Mouse (Mus musculus): Measurements from ENCODE around the gene Lrrc3. TPM values are rescaled to one million over a fixed set of nuclear protein-coding genes. Genes with fewer than 3 reads are reported as not detected.

Gene Lrrc3
- polyA plus RNA-seq (2017; shearing (Covaris generic)), result 0.11 TPM

DNA sequence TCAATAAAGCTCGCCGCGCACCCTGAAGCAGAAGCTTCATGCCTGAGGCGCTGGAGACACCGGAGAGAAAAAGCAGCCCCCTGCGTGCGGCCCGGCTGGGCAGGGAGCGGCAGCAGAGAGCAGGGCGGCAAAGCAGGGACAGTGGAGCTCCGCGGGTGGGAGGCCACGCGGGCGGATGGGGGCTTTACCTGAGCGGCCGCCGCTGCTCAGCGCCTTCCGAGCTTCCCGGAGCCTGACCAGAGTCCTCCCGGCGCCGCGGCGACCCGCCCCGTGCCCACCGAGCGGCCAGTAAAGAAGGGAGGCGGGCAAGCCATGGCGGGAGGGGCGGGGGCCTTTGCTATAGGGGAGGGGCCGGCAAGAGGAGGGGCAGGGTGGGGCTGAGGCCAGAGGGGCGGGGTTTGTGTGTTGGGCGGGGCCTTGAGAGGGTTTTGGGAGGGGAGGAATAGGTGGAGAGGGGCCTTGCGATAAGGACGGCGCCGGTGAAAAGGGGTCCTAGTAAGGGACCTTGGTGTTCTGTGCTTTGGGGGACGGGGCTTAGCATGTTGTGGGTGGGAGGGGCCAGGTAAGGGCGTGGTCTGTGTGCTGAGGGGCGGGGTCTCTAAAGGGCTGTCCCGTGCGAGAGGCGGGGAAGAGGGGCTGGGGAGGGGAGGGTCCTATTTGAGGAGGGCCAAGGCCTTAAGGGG is at the start of gene Lrrc3:
Gene Lrrc3, minus strand, starts transcription at position 326 of the 683 bp plus-strand sequence.

DNA sequence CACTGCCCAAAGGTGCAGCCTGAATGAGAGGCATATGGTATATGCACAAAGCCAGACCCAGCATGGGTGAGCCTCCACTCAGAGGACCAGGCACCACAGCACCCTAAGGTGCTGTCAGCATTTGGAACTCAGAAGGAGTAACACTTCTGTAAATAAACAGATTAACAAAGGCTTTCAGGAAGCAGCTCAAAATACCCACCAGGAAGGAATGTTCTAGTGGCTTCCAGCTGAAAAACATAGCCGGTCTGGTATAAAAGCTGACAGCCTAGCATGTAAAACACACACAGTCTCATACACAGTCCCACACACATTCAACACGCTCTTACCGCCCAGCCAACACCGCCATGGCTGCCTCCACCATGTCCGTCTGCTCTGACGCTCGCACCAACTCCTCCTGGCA is 40.7 kb downstream of the Lrrc3 start, which contains the start of gene Gm3285:
Gene Gm3285, plus strand, starts transcription at position 301 of the 400 bp plus-strand sequence.

DNA sequence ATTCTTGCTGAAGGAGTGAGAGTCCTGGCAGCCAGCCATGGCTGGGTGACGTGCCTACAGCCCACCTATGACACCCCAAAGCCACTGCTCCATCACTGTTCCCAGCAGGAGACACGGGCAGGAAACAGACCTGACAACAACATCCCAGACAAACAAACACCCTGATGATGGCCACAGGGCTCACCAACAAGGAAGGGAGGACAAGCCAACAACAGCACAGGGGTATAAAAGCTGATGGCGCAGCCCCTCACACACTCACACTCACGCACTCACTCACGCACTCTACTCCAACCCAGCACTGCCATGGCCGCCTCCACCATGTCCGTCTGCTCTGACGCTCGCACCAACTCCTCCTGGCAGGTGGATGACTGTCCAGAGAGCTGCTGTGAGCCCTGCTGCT is 49.8 kb downstream of the Lrrc3 start, which contains the start of gene Gm10318:
Gene Gm10318, plus strand, starts transcription at position 301 of the 400 bp plus-strand sequence.

Other genes starting within 250 kb of the Lrrc3 start
- not detected for gene Tspear, start 216.0 kb downstream of the Lrrc3 start, polyA plus RNA-seq (2017; shearing (Covaris generic))
- gene Gm19402, start 211.8 kb downstream of the Lrrc3 start, polyA plus RNA-seq (2017; shearing (Covaris generic)), result not detected
- gene Gm9508, start 205.3 kb downstream of the Lrrc3 start, polyA plus RNA-seq (2017; shearing (Covaris generic)), result not detected
- gene Gm10272, start 195.9 kb downstream of the Lrrc3 start, polyA plus RNA-seq (2017; shearing (Covaris generic)), result not detected
- not detected for gene Gm10024, start 191.1 kb downstream of the Lrrc3 start, polyA plus RNA-seq (2017; shearing (Covaris generic))
- not detected for gene Gm10142, start 186.7 kb downstream of the Lrrc3 start, polyA plus RNA-seq (2017; shearing (Covaris generic))
- gene Krtap12-1, start 181.9 kb downstream of the Lrrc3 start, polyA plus RNA-seq (2017; shearing (Covaris generic)), result not detected
- gene Gm10100, start 176.1 kb downstream of the Lrrc3 start, polyA plus RNA-seq (2017; shearing (Covaris generic)), result not detected
- not detected for gene Gm18596, start 159.9 kb downstream of the Lrrc3 start, polyA plus RNA-seq (2017; shearing (Covaris generic))
- not detected for gene Gm9736, start 151.2 kb downstream of the Lrrc3 start, polyA plus RNA-seq (2017; shearing (Covaris generic))
- gene Gm3233, start 142.9 kb downstream of the Lrrc3 start, polyA plus RNA-seq (2017; shearing (Covaris generic)), result not detected
- gene Gm3238, start 131.2 kb downstream of the Lrrc3 start, polyA plus RNA-seq (2017; shearing (Covaris generic)), result not detected
- not detected for gene Gm7138, start 125.6 kb downstream of the Lrrc3 start, polyA plus RNA-seq (2017; shearing (Covaris generic))
- gene Gm3250, start 120.0 kb downstream of the Lrrc3 start, polyA plus RNA-seq (2017; shearing (Covaris generic)), result not detected
- not detected for gene Gm7137, start 114.3 kb downstream of the Lrrc3 start, polyA plus RNA-seq (2017; shearing (Covaris generic))
- gene Gm9639, start 107.5 kb downstream of the Lrrc3 start, polyA plus RNA-seq (2017; shearing (Covaris generic)), result not detected
- not detected for gene Gm19668, start 103.4 kb downstream of the Lrrc3 start, polyA plus RNA-seq (2017; shearing (Covaris generic))
- not detected for gene Gm9507, start 90.7 kb downstream of the Lrrc3 start, polyA plus RNA-seq (2017; shearing (Covaris generic))
- gene Gm2696, start 87.9 kb downstream of the Lrrc3 start, polyA plus RNA-seq (2017; shearing (Covaris generic)), result not detected
- gene Krtap10-4, start 75.4 kb downstream of the Lrrc3 start, polyA plus RNA-seq (2017; shearing (Covaris generic)), result not detected
- gene Krtap10-10, start 66.6 kb downstream of the Lrrc3 start, polyA plus RNA-seq (2017; shearing (Covaris generic)), result not detected
- not detected for gene Gm36176, start 55.7 kb downstream of the Lrrc3 start, polyA plus RNA-seq (2017; shearing (Covaris generic))
- gene Gm10318, start 49.7 kb downstream of the Lrrc3 start, polyA plus RNA-seq (2017; shearing (Covaris generic)), result not detected
- not detected for gene Gm3285, start 40.6 kb downstream of the Lrrc3 start, polyA plus RNA-seq (2017; shearing (Covaris generic))
- gene Trpm2, start 68.0 kb upstream of the Lrrc3 start, polyA plus RNA-seq (2017; shearing (Covaris generic)), result not detected
- gene 1810043G02Rik, start 76.0 kb upstream of the Lrrc3 start, polyA plus RNA-seq (2017; shearing (Covaris generic)), result 7.4 TPM
- 128 TPM for gene Pfkl, start 107.5 kb upstream of the Lrrc3 start, polyA plus RNA-seq (2017; shearing (Covaris generic))
- gene Dnmt3l, start 139.4 kb upstream of the Lrrc3 start, polyA plus RNA-seq (2017; shearing (Covaris generic)), result not detected
- gene Aire, start 141.1 kb upstream of the Lrrc3 start, polyA plus RNA-seq (2017; shearing (Covaris generic)), result 0.22 TPM
- 2.9 TPM for gene Icosl, start 166.8 kb upstream of the Lrrc3 start, polyA plus RNA-seq (2017; shearing (Covaris generic))

Measured in naive thymus-derived CD4-positive, alpha-beta T cell, adult 5 months (primary cell).